Mouse (Mus musculus) mouse embryonic stem cell (cell line): Measurements from ENCODE around the gene Zp2.

Experiments used
- in situ Hi-C, 2 experiments: fragments of 300-500 bp; cut with MboI; formaldehyde crosslinking; loops; 1 replicate in 1 of 2; 3 replicates in 1 of 2; pipeline ENCODE4 v1.14.3; 2019 to 2020; ENCODE audit warnings: low sequenced_read_pairs in 2 of 2, low pct_unique_long_range_greater_than_20kb in 1 of 2, mixed read lengths in 1 of 2; ENCODE audit not compliant: unreplicated experiment in 1 of 2

Gene Zp2

GRCm38 (mm10) chr7:120145191-120145590, at the start of gene Zp2:
Gene Zp2, minus strand, starts transcription at chr7:120145291.
- in situ Hi-C loops: no loop called here

GRCm38 (mm10) chr7:120192816-120193215, 47.7 kb upstream of the Zp2 start:
- in situ Hi-C loops: no loop called here

DNA sequence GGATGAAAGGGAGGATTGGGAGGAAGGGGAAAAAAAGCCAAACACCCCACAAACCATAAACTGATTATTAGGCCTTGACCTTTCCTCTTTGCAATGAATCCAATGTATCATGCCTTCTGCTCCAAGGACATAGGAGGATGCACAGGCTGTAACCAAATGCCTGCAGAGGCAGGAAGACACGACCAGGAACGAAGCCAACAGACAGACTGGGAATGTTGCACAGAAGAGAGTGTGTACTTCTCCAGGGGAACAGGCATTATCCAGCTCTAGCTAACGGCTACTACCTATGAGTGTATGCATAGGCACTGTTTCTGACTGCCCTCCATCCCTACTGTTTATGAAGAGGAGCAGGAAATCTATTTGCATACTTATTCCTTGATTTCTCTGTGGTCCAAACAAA, 47.1 kb upstream of the Zp2 start:
- in situ Hi-C loops: no loop called here

DNA sequence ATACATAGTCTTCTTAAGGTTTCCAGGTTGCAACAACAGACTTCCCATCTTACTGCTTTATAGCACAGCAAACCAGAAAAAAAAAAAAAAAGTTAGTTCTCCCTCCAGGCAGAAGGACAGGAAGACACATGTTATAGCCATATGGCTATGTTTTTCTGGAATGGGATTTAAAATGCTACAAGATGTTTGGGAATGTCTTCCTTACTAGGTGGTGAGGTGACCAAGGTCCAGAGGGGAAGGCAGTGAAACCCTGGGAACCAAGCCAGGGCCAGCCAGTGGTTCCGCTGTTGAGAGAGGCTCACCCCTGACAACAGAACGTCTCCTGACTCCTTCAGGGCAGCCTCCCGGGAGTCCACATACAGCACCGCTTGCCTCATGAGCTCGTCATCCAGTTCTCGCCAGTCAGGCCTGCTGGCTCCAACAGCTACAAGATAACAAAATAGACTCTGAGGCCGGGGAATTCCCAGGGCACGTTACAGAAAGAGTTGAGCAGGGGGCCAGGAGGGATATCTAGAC, 45.1 kb upstream of the Zp2 start:
- in situ Hi-C loops: no loop called here

GRCm38 (mm10) chr7:120189369-120190149, 44.5 kb upstream of the Zp2 start:
- in situ Hi-C loops: no loop called here

- in situ Hi-C loops: no loop called here
These were observed 43.9 kb upstream of the Zp2 start for GRCm38 (mm10) chr7:120188946-120189345.

GRCm38 (mm10) chr7:120182891-120183290, 37.8 kb upstream of the Zp2 start:
- in situ Hi-C loops: no loop called here

DNA sequence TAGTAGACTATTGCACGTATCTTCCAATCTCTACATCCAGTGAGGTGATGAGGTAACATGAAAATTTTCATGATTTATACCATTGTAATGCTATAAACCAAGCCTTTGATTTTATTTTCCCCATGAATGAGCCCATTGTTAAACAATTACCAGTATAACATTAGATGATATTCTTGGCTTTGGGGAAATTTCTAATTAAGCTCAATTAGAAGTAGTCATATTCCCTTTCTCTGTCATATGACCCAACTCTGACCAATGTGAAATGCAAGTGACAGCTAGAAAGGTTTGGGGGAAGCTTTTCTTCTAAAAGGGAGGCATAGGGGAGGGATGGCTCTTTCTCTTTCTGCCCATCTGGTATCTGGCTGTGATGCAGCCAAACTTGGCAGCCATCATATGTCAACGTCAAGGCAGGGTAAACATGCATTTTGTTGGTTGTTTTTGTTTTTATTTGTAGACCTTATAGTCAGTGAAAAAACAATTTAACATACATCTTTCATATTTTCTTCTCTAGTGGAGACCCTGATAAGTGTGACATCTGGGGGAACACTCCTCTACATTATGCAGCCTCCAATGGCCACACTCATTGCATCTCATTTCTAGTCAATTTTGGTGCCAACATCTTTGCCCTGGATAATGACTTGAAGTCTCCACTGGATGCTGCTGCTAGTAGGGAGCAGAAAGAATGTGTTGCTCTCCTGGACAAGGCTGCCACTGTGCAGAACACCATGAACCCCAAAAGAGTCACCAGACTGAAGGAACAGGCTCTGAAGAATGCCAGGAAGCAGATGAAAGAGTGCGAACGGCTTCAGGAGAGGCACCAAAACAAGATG, 36.5 kb upstream of the Zp2 start:
- in situ Hi-C loops: no loop called here

GRCm38 (mm10) chr7:120180547-120180946, 35.5 kb upstream of the Zp2 start:
- in situ Hi-C loops: no loop called here

GRCm38 (mm10) chr7:120178935-120179334, 33.8 kb upstream of the Zp2 start:
- in situ Hi-C loops: no loop called here

- in situ Hi-C loops: no loop called here
These were observed 32.5 kb upstream of the Zp2 start for GRCm38 (mm10) chr7:120177611-120178010.

- in situ Hi-C loops: no loop called here
These were observed 29.8 kb upstream of the Zp2 start for GRCm38 (mm10) chr7:120174723-120175504.

- in situ Hi-C loops: no loop called here
These were observed 28.6 kb upstream of the Zp2 start, which contains the start of gene Anks4b for GRCm38 (mm10) chr7:120173603-120174244. Gene Anks4b, plus strand, starts transcription at chr7:120173858.

DNA sequence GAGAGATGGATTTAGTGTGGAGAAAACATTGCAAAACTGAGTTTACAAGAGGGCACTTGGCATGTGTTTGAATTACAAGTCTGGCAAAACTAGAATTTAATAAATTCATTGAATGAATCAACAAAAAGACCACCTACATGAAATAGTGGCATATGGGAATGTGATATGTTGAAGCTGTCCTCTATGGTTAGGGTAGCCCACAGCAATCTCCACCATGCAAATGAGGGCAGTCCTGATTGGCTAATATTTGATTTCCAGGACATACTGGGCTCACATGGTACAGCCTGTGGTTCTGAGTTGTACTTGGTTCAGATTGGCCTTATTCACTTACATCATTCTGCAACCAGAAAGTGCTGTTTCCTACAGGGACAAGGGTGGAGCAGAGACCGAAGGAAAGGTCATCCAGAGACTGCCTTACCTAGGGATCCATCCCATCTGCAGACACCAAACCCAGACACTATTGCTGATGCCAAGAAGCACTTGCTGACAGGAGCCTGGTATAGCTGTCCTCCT, 27.2 kb upstream of the Zp2 start:
- in situ Hi-C loops: no loop called here

DNA sequence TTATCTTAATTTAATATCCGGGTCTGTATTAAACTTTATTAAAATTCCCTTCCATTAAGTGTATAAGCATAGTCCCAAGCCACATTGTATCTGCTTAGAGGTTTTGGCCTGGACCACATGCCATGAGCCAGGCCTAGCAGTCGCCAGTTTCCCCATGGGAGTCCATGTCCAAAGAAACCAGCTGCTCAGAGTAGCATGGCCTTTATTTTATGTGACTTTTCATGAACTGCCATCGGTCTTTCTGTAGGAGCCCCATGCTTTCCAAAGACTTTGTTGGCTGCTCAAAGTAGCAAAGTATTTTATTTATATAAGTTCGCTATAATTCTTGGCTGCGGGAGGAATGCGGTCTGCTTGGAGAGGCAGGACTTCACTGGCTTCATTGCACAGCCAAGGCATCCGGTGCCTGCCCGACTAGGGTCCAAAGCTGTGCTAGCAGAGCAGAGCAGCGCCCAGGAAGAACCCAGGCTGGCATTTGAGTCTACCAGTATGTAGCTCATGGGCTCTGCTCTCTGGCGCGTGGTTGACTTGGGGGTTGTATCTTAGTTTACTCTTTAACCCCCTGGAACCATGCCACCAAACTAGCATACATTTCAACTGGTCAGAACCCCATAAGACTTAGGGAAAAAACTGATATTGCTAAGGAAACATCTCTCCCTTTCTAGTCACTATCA, 18.6 kb upstream of the Zp2 start:
- in situ Hi-C loops: no loop called here

GRCm38 (mm10) chr7:120158121-120158613, 13.1 kb upstream of the Zp2 start:
- in situ Hi-C loops: no loop called here

DNA sequence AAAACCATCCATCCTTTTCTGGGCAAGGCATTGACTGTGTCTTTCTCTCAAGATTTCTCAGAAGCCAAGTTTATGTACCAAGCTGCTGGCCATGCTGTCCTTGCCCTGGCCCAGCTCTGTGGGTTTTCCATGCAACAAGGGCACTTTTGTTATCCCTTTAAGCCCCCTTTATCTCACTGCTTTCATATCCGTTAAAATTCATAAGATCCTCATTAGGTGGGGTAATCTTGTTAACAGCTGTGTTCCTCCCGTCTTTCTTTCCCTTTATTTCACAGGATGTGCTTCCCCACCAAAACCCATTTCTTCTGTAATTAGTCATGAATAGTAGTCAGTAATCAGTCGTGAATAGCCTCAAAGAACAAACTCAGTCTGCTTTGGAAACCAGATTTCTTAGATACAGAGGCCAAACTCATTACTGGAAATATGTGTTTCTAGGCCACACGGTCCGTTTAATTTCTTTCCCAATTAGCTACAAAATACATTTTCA, 12.5 kb upstream of the Zp2 start:
- in situ Hi-C loops: no loop called here
